ENCODE assay signal across 11 mouse cellular contexts in genomic region chr4:84018774-84019173, GRCm38 (mm10).
DNase-seq lines count a peak whose midpoint lies in the region; ATAC-seq lines count a peak whose summit lies in the region.
"Had no signal": no experiment of that assay in that cellular context is flagged by ENCODE, and none has a peak within 500 bp of the region (broad histone marks: within the 10 kb centered on the region; RNA-seq: fewer than 3 reads in every experiment).

No protein-coding gene starts in this region.

- H3K27me3 ChIP-seq in heart, embryonic 12.5 days (replicated peaks) = 0 out of 2 replicates have a peak, but pooled peaks cover 4% of the 10 kb centered on the region
- H3K27me3 ChIP-seq in embryonic facial prominence, embryonic 12.5 days = 0 out of 2 replicates have a peak, but pooled peaks cover 4% of the 10 kb centered on the region
- H3K27me3 ChIP-seq in heart, embryonic 15.5 days = no peaks in the 10 kb centered on the region
- no peaks in the 10 kb centered on the region for H3K27me3 ChIP-seq in limb, embryonic 15.5 days

- no peak overlapping the region for H3K4me2 ChIP-seq in heart, embryonic 12.5 days
- no peak overlapping the region for H3K4me2 ChIP-seq in embryonic facial prominence, embryonic 12.5 days (replicated peaks)
- H3K4me2 ChIP-seq in heart, embryonic 15.5 days = no peak overlapping the region
- H3K4me2 ChIP-seq in limb, embryonic 15.5 days = no peak overlapping the region
- H3K4me2 ChIP-seq: midbrain, embryonic 12.5 days had no signal

- peaks cover 47% of the 10 kb centered on the region for H3K4me1 ChIP-seq in heart, embryonic 12.5 days (replicated peaks)
- peaks cover 29% of the 10 kb centered on the region; the same call in 1 of the 2 replicates for H3K4me1 ChIP-seq in embryonic facial prominence, embryonic 12.5 days
- peaks cover 45% of the 10 kb centered on the region for H3K4me1 ChIP-seq in heart, embryonic 15.5 days (replicated peaks)
- H3K4me1 ChIP-seq in limb, embryonic 15.5 days = peaks cover 50% of the 10 kb centered on the region

- H3K36me3 ChIP-seq in heart, embryonic 12.5 days = no peaks in the 10 kb centered on the region
- H3K36me3 ChIP-seq in embryonic facial prominence, embryonic 12.5 days = no peaks in the 10 kb centered on the region
- H3K36me3 ChIP-seq in heart, embryonic 15.5 days = no peaks in the 10 kb centered on the region
- H3K36me3 ChIP-seq in limb, embryonic 15.5 days = no peaks in the 10 kb centered on the region
- H3K36me3 ChIP-seq: midbrain, embryonic 12.5 days had no signal

- WGBS in heart, embryonic 12.5 days = 47% methylated on average over 7 of the region's 7 CpGs
- 62% methylated on average over 7 of the region's 7 CpGs for WGBS in embryonic facial prominence, embryonic 12.5 days
- 39% methylated on average over 7 of the region's 7 CpGs for WGBS in heart, embryonic 15.5 days
- 36% methylated on average over 7 of the region's 7 CpGs for WGBS in limb, embryonic 15.5 days

- peak; percentile 76 to 81 for DNase-seq in heart, adult 18-20 months
- DNase-seq in MN1 (ENCODE audit: low spot score) = no peak
- DNase-seq in spleen, postnatal 4 days (ENCODE audit: low spot score in 2 of 2) = no peak
- no peak for DNase-seq in left cerebral cortex, adult 18-20 months (ENCODE audit: low spot score in 2 of 2)
- DNase-seq: adrenal gland, postnatal 10 days; cerebellum, adult 2 months had no signal

- no peak overlapping the region for H3K27ac ChIP-seq in heart, embryonic 12.5 days (ENCODE audit: poor library complexity, severe bottlenecking)
- H3K27ac ChIP-seq in embryonic facial prominence, embryonic 12.5 days = peak overlapping the region; percentile 61
- peak overlapping the region; percentile 54; the same call in 1 of the 2 replicates for H3K27ac ChIP-seq in heart, embryonic 15.5 days
- peak overlapping the region; percentile 69 for H3K27ac ChIP-seq in limb, embryonic 15.5 days
- H3K27ac ChIP-seq: midbrain, embryonic 12.5 days had no signal

- H3K9me3 ChIP-seq in heart, embryonic 12.5 days (replicated peaks) = no peaks in the 10 kb centered on the region
- no peaks in the 10 kb centered on the region for H3K9me3 ChIP-seq in embryonic facial prominence, embryonic 12.5 days
- no peaks in the 10 kb centered on the region for H3K9me3 ChIP-seq in heart, embryonic 15.5 days (replicated peaks)
- H3K9me3 ChIP-seq in limb, embryonic 15.5 days = no peaks in the 10 kb centered on the region
- H3K9me3 ChIP-seq: midbrain, embryonic 12.5 days had no signal

- ATAC-seq in heart, embryonic 12.5 days (ENCODE audit: insufficient number of reproducible peaks, low FRiP score) = no peak
- ATAC-seq in embryonic facial prominence, embryonic 12.5 days (ENCODE audit: insufficient number of reproducible peaks, insufficient read depth, low FRiP score, low TSS enrichment) = no peak
- ATAC-seq in heart, embryonic 15.5 days (replicated peaks; ENCODE audit: insufficient number of reproducible peaks, insufficient read depth, low FRiP score, low read depth) = no peak
- ATAC-seq in limb, embryonic 15.5 days (ENCODE audit: insufficient number of reproducible peaks, low FRiP score, low TSS enrichment, low read depth) = peak; percentile 35; the same call in 1 of the 2 replicates

- H3K4me3 ChIP-seq in heart, embryonic 12.5 days = no peak overlapping the region
- H3K4me3 ChIP-seq in embryonic facial prominence, embryonic 12.5 days = no peak overlapping the region
- no peak overlapping the region for H3K4me3 ChIP-seq in heart, embryonic 15.5 days
- H3K4me3 ChIP-seq in limb, embryonic 15.5 days = no peak overlapping the region
- H3K4me3 ChIP-seq: midbrain, embryonic 12.5 days had no signal

- no peak overlapping the region for H3K9ac ChIP-seq in heart, embryonic 12.5 days
- H3K9ac ChIP-seq in embryonic facial prominence, embryonic 12.5 days = no peak overlapping the region
- no peak overlapping the region for H3K9ac ChIP-seq in heart, embryonic 15.5 days
- H3K9ac ChIP-seq in limb, embryonic 15.5 days = no peak overlapping the region
- H3K9ac ChIP-seq: midbrain, embryonic 12.5 days had no signal

Comparison
In these comparisons a context has a peak if more than half of its experiments do, and no peak if none do; other contexts are left out.
1. DNase-seq: peak in heart, adult 18-20 months (2 of 2); none in MN1 (single experiment), spleen, postnatal 4 days (0 of 2) and left cerebral cortex, adult 18-20 months (0 of 2).